Mouse (Mus musculus) lung, embryonic 14.5 days (tissue): ENCODE results near the gene Ankrd55. TPM values are rescaled to one million over a fixed set of nuclear protein-coding genes. Genes with fewer than 3 reads are reported as not detected.

Experiments
- ATAC-seq: fragments of 200-750 bp; cut with Nextera tagmentation; 2 replicates; pipeline ENCODE4 v1.8.0; 2017; ENCODE audit warnings: mild to moderate bottlenecking, moderate TSS enrichment, moderate library complexity; ENCODE audit not compliant: insufficient read depth
- DNase-seq: peaks from one replicate; pipeline ENCODE4 v3.0.0-alpha.2; 2015
- H3K27ac ChIP-seq: fragments of 300-500 bp; sonication (generic); 2 replicates; pipeline ENCODE4 v1.5.1; 2014; ENCODE audit warnings: low read depth, mild to moderate bottlenecking, moderate library complexity
- H3K27me3 ChIP-seq: fragments of 300-500 bp; sonication (generic); 2 replicates; pipeline ENCODE4 v1.6.1; 2014; ENCODE audit warnings: low read length, control low read depth; ENCODE audit not compliant: insufficient read depth
- H3K36me3 ChIP-seq: fragments of 300-500 bp; sonication (generic); 2 replicates; pipeline ENCODE4 v1.6.1; 2014; ENCODE audit warnings: control low read depth; ENCODE audit not compliant: insufficient read depth
- H3K4me1 ChIP-seq: fragments of 300-500 bp; sonication (generic); 2 replicates; pipeline ENCODE4 v1.6.1; 2014; ENCODE audit warnings: antibody characterized with exemption, control low read depth; ENCODE audit not compliant: insufficient read depth
- H3K4me2 ChIP-seq: fragments of 300-500 bp; sonication (generic); 2 replicates; pipeline ENCODE4 v1.6.1; 2014; ENCODE audit warnings: mild to moderate bottlenecking
- H3K4me3 ChIP-seq: fragments of 300-500 bp; sonication (generic); 2 replicates; pipeline ENCODE4 v1.5.1; 2014; ENCODE audit warnings: low read depth, low read length
- H3K9ac ChIP-seq: fragments of 300-500 bp; sonication (generic); 2 replicates; pipeline ENCODE4 v1.6.1; 2014
- H3K9me3 ChIP-seq: fragments of 300-500 bp; sonication (generic); 2 replicates; pipeline ENCODE4 v1.6.1; 2016; ENCODE audit warnings: low read depth, low read length, control low read depth
- CTCF ChIP-seq: IDR thresholded peaks from 2 replicates; pipeline ENCODE4 v1.5.1; 2016; ENCODE audit warnings: antibody characterized with exemption, low read depth
- WGBS: fragments of 180-500 bp; shearing (Covaris S2); extraction: QIAGEN DNeasy Blood & Tissue Kit; methylation state at CpG from one replicate; pipeline ENCODE4 v1.1.7; 2014; 5-methylcytosine and 5-hydroxymethylcytosine counted together
- polyA plus RNA-seq: library from polyadenylated mRNA; unstranded; fragments of >200 nt; fragmentation: Nextera tagmentation; extraction: Ambion mirVana; gene quantifications from 2 replicates; pipeline ENCODE4 v1.2.1, GENCODE M21; 2014

Gene Ankrd55
- polyA plus RNA-seq, 1 experiment from 2014 or later: 0.18 TPM

DNA sequence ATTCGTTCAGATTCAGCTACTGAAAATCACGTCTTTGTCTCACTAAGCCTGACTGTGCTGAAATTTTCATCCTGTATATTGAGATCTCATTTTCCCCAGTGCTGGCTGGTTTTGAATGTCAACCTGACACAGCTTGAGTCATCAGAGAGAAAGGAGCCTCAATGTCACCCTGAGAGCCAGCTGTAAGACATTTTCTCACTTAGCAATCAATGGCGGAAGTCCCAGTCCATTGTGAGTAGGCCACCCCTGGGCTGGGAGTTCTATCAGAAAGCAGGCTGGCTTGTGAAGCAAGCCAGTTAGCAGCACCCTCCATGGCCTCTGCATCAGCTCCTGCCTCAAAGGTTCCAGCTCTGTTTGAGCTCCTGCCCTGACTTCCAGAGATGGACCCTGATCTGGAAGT lies 13.6 kb upstream of the Ankrd55 start:
- Histone ChIP-seq H3K4me3 (no peak overlapping the region), H3K27me3 (no peaks in the 10 kb centered on the region), H3K4me1 (no peaks in the 10 kb centered on the region), H3K4me2 (no peak overlapping the region), H3K27ac (no peak overlapping the region), H3K9ac (no peak overlapping the region), H3K9me3 (no peaks in the 10 kb centered on the region), H3K36me3 (no peaks in the 10 kb centered on the region)
- WGBS: 86% methylated on average over 3 of the region's 3 CpGs
- DNase-seq (no peak), ATAC-seq (no peak)
- no peak for TF ChIP-seq CTCF

DNA sequence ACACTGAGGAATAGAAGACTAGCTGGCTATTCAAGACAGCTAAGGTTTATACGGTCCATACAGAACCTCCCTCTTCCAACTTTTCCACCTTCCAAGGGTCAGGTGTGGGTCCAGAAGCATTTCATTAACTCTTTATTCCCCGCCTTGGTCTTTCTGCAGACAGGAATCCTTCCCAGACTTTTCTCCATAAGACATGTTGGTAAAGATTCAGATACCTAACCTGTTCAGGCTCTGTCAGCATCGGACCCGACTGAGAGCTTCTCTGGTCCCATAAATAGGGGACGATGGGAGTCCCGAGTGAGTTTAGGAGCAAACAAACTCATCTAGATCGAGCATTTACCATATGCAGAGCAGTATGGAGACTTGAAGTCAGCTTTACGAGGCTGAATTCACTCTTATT lies 12.3 kb upstream of the Ankrd55 start:
- Histone ChIP-seq H3K4me1 (no peaks in the 10 kb centered on the region), H3K4me3 (no peak overlapping the region), H3K4me2 (no peak overlapping the region), H3K36me3 (no peaks in the 10 kb centered on the region), H3K9me3 (no peaks in the 10 kb centered on the region), H3K27me3 (no peaks in the 10 kb centered on the region), H3K9ac (no peak overlapping the region), H3K27ac (no peak overlapping the region)
- DNase-seq (no peak), ATAC-seq (no peak)
- no peak for TF ChIP-seq CTCF
- WGBS: 84% methylated on average over 8 of the region's 8 CpGs

DNA sequence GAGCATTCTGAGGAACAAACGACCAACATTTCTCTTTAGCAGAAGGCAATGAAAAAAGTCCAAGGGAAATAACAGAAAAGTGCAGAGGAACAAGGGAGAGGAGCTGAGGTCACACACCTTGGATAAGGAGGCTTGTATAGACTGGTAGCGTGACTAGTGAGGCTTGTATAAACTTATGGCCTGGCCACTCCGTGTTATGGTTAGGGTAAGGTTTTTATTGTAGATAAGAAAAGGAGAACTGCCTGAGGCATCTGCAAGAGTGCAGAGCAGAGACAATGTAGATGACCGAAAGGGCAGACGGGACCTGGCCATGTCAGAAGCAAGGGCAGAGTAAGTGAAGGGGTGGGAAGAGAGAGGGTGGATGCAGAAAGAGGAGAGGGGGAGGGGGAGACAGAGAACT lies 10.7 kb upstream of the Ankrd55 start:
- Histone ChIP-seq H3K9me3 (no peaks in the 10 kb centered on the region), H3K36me3 (no peaks in the 10 kb centered on the region), H3K4me1 (no peaks in the 10 kb centered on the region), H3K27me3 (no peaks in the 10 kb centered on the region), H3K4me3 (no peak overlapping the region), H3K4me2 (no peak overlapping the region), H3K9ac (no peak overlapping the region), H3K27ac (no peak overlapping the region)
- WGBS: 50% methylated on average over 5 of the region's 5 CpGs
- ATAC-seq: no peak
- DNase-seq: no peak
- no peak for TF ChIP-seq CTCF

DNA sequence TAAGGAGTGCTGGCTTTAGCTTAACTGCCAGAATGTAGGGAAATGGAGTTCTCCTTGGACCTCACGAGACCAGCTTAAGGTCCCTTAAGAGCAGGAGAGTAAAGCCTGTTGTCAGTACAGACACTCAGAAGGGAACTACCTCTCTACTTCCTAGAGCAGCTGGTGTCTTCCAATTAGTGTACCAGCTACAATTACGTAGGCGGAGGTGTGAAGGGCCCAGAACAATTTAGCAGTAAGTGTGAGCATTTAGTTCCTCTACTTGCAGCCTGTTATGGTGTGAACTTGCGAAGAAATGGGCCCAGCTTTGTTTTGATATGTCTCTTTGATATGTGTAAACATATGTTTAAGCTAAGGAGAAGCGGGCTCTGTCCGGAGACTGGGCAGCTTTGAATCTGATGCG lies 10.0 kb upstream of the Ankrd55 start:
- no peaks in the 10 kb centered on the region for H3K27me3 ChIP-seq
- H3K4me2 ChIP-seq: no peak overlapping the region
- H3K4me3 ChIP-seq: no peak overlapping the region
- H3K9me3 ChIP-seq: no peaks in the 10 kb centered on the region
- H3K36me3 ChIP-seq: no peaks in the 10 kb centered on the region
- no peak for DNase-seq
- H3K9ac ChIP-seq: no peak overlapping the region
- H3K4me1 ChIP-seq: no peaks in the 10 kb centered on the region
- no peak for ATAC-seq
- 55% methylated on average over 7 of the region's 7 CpGs for WGBS
- H3K27ac ChIP-seq: no peak overlapping the region
- no peak for TF ChIP-seq CTCF

DNA sequence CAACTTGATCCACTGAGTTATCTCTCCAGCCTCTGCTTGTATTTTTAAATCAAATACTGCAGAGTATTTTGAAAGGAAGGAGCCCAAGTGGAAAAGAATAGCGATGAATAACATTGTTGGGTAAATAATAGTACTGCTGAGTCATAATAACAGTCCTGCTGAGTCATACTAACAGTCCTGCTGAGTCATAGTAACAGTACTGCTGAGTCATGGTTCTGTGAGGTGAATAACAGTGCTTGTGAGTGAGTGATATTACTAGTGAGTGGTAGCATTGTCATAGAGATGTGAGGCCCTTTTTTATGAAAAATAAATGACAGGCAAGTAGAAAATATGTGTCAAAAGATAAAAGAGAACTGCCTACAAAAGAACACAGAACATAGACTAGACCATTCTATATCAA lies 1.1 kb upstream of the Ankrd55 start:
- no peak overlapping the region for H3K9ac ChIP-seq
- no peak for TF ChIP-seq CTCF
- H3K4me2 ChIP-seq: no peak overlapping the region
- ATAC-seq (no peak), DNase-seq (no peak)
- WGBS: 80% methylated on average over 1 of the region's 1 CpGs
- peaks cover 14% of the 10 kb centered on the region for H3K4me1 ChIP-seq
- H3K9me3 ChIP-seq: peaks cover 5% of the 10 kb centered on the region; the same call in 1 of the 2 replicates
- no peaks in the 10 kb centered on the region for H3K36me3 ChIP-seq
- H3K4me3 ChIP-seq: no peak overlapping the region
- H3K27me3 ChIP-seq: no peaks in the 10 kb centered on the region
- H3K27ac ChIP-seq: no peak overlapping the region

DNA sequence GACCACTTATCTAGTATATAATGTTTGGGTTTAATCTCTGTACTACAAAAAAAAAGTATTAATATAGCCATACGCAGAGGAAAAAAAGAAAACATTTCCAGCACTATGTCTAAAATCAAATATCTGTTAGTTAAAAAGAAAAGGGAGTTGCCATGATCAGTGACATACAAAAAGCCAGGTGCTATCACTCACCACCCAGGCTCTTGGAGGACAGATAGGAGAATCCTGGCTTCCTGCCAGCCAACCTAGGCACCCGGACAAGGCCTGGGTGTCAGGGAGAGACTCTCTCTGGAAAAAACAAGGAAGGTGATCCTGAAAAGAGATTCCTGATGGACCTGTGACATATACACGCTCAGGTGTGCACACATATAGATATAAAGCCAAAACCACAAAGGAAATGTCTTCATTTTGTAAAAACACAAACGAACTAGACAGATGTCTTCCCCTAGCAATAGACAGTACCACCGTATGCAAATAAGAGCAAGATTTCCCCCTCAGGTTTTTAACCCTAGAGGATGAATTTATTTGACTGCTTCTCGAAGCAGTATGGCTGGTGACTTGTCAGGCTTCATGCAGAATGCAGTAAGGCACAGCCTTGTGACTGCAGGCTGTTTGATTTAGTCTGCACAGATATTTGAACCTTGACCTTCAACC lies 553 bp upstream of the Ankrd55 start:
- peaks cover 14% of the 10 kb centered on the region for H3K4me1 ChIP-seq
- H3K4me3 ChIP-seq: peak overlapping the region; percentile 21; the same call in 1 of the 2 replicates
- no peak for TF ChIP-seq CTCF
- ATAC-seq (no peak; the same call in 1 of the 2 replicates), DNase-seq (peak; percentile 38)
- H3K9ac ChIP-seq: no peak overlapping the region
- WGBS: 26% methylated on average over 6 of the region's 6 CpGs
- no peaks in the 10 kb centered on the region for H3K36me3 ChIP-seq
- no peak overlapping the region for H3K27ac ChIP-seq
- H3K27me3 ChIP-seq: no peaks in the 10 kb centered on the region
- H3K9me3 ChIP-seq: peaks cover 5% of the 10 kb centered on the region; the same call in 1 of the 2 replicates
- peak overlapping the region; percentile 63 for H3K4me2 ChIP-seq

DNA sequence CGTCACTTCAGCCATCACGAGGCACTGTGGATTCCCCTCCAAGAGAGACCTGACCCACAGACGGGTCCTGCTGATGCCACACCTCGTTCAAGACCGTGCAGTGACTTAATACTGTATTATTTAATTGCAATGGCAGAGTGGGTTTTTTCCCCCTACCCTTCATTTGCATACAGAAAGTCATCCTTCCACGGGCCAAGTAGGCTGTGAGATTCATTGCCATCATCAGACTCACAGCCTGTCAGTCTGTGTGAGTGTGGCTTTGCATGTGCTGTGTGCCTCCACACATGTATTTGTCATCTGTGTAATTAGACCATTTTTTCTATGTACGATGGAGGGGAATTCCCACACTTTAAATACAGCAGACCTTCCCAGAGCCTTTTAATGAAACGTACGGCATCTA lies 1.1 kb downstream of the Ankrd55 start:
- Histone ChIP-seq H3K36me3 (no peaks in the 10 kb centered on the region), H3K9me3 (peaks cover 4% of the 10 kb centered on the region; the same call in 1 of the 2 replicates), H3K9ac (no peak overlapping the region), H3K27me3 (no peaks in the 10 kb centered on the region), H3K4me2 (no peak overlapping the region), H3K4me3 (no peak overlapping the region), H3K27ac (no peak overlapping the region), H3K4me1 (peaks cover 14% of the 10 kb centered on the region)
- DNase-seq (no peak), ATAC-seq (no peak)
- WGBS: 49% methylated on average over 9 of the region's 9 CpGs
- no peak for TF ChIP-seq CTCF
